Mouse (Mus musculus): ENCODE results near the gene Odf2l. TPM values are rescaled to one million over a fixed set of nuclear protein-coding genes. Genes with fewer than 3 reads are reported as not detected.

Gene Odf2l
- polyA plus RNA-seq (2015; fragmentation: Nextera tagmentation; extraction: Ambion mirVana) = 13.1 and 14.7 TPM in 2 replicates

DNA sequence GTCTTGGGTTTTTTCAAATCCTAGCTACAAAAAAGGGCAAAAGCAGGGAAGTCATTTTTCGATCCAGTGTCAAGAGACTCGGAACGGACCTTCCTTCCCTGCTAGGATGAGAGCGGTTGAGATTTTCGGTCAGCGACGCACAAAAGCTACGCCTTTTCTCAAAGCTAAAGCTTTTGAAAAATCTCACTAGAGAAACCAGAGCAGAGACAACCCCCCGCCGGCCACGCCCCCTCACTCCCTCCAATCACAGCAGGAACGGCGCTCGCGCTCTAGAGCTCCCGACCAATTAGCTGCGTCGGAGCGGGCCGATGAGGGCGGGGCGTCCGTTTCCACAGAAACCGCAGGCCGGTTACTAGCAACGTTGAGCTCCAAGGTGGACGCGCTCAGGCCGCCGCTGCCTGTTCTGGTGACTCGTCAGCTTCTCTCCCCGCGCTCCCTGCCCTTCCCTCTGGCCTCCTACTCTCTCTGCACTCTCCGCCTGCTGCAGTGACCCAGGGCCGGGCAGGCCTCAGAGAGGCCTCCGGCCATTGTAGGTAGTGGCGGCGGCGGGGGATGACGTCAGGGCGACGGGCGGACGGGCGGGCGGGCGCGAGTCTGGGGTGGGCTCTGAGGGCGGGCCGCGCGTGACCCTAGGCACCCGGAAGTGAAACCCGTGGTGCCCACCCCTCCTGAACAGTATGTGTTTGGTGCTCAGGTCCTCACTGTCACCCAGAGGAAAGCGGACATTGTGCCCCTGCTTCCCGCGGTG lies at the start of gene Odf2l:
Gene Odf2l (plus strand): TSS at position 335 of the 748 bp plus-strand sequence.
- peak within 1 kb of the TSS; percentile 90 for H3K4me3 ChIP-seq (ENCODE audit: low read length)
- WGBS = 1% methylated on average over 57 of the region's 57 CpGs
- H3K27me3 ChIP-seq (replicated peaks; ENCODE audit: control insufficient read depth, insufficient read depth, low read length) = no peaks in the 10 kb centered on the region
- peak within 1 kb of the TSS; percentile 99 for H3K27ac ChIP-seq (ENCODE audit: low read length)
- H3K4me1 ChIP-seq (ENCODE audit: control insufficient read depth, insufficient read depth, low read length) = no peaks in the 10 kb centered on the region
- H3K4me2 ChIP-seq (ENCODE audit: low read depth, low read length) = peak within 1 kb of the TSS; percentile 71
- H3K9ac ChIP-seq (ENCODE audit: low read depth, low read length) = peak within 1 kb of the TSS; percentile 90
- peak; percentile 99 for ATAC-seq
- H3K36me3 ChIP-seq (ENCODE audit: control insufficient read depth, insufficient read depth, low read length) = no peaks in the 10 kb centered on the region
- H3K9me3 ChIP-seq (ENCODE audit: control insufficient read depth, low read length) = no peaks in the 10 kb centered on the region

DNA sequence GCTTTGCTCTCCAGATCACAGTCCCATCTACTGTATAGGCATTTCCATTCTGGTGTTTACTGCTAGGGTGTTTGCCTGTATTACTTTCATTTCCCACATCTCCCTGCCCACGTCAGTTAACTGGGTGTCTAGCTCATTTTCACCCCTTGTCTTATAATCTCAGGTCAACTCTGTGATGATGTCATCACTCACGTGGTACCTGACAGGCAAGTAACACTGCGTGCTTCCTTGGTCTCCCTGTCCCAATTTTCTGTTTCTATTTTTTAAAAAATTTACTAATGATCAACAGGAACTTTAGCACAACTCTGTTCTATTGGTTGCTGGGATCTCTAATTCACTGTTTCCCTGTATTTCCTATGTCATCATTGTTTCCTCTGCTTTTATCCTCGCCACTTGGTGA lies 49.4 kb upstream of the Odf2l start:
- Histone ChIP-seq H3K4me2 (ENCODE audit: low read depth, low read length) (no peak overlapping the region), H3K9me3 (ENCODE audit: control insufficient read depth, low read length) (no peaks in the 10 kb centered on the region), H3K36me3 (ENCODE audit: control insufficient read depth, insufficient read depth, low read length) (no peaks in the 10 kb centered on the region), H3K27me3 (replicated peaks; ENCODE audit: control insufficient read depth, insufficient read depth, low read length) (no peaks in the 10 kb centered on the region), H3K27ac (ENCODE audit: low read length) (no peak overlapping the region), H3K4me3 (ENCODE audit: low read length) (no peak overlapping the region), H3K9ac (ENCODE audit: low read depth, low read length) (no peak overlapping the region), H3K4me1 (ENCODE audit: control insufficient read depth, insufficient read depth, low read length) (no peaks in the 10 kb centered on the region)
- ATAC-seq = no peak
- WGBS = 76% methylated on average over 4 of the region's 4 CpGs

GRCm38 (mm10) chr3:145072339-145072738 lies 46.0 kb upstream of the Odf2l start:
- Histone ChIP-seq H3K4me2 (ENCODE audit: low read depth, low read length) (no peak overlapping the region), H3K36me3 (ENCODE audit: control insufficient read depth, insufficient read depth, low read length) (no peaks in the 10 kb centered on the region), H3K9ac (ENCODE audit: low read depth, low read length) (no peak overlapping the region), H3K27me3 (replicated peaks; ENCODE audit: control insufficient read depth, insufficient read depth, low read length) (no peaks in the 10 kb centered on the region), H3K27ac (ENCODE audit: low read length) (no peak overlapping the region), H3K4me1 (ENCODE audit: control insufficient read depth, insufficient read depth, low read length) (no peaks in the 10 kb centered on the region), H3K4me3 (ENCODE audit: low read length) (no peak overlapping the region), H3K9me3 (ENCODE audit: control insufficient read depth, low read length) (no peaks in the 10 kb centered on the region)
- 0 out of 2 replicates have a peak, but pooled peaks have one; percentile 40 for ATAC-seq
- WGBS = 75% methylated on average over 3 of the region's 3 CpGs

DNA sequence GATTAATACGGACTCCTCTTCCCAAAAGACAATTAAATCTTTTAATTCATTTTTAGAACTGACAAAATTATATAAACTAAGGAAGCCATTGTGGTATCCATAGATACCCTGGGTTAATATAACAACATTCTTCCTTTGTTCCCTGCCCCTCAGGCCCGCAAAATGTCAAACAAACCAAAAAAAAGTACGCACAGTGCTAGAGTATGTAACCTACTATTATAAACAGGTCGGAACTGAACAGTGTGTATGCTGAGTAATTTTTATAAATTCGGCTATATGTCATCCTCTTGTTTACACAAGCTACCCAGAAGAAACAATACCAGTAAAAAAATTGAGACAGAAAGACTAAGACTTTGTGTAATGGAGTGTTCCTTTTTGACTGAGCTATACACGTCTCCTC lies 40.0 kb upstream of the Odf2l start:
- 0 out of 2 replicates have a peak, but pooled peaks cover 2% of the 10 kb centered on the region for H3K4me1 ChIP-seq (ENCODE audit: control insufficient read depth, insufficient read depth, low read length)
- H3K27ac ChIP-seq (ENCODE audit: low read length) = no peak overlapping the region
- H3K4me3 ChIP-seq (ENCODE audit: low read length) = no peak overlapping the region
- no peaks in the 10 kb centered on the region for H3K36me3 ChIP-seq (ENCODE audit: control insufficient read depth, insufficient read depth, low read length)
- no peak for ATAC-seq
- H3K4me2 ChIP-seq (ENCODE audit: low read depth, low read length) = no peak overlapping the region
- 51% methylated on average over 6 of the region's 6 CpGs for WGBS
- no peak overlapping the region for H3K9ac ChIP-seq (ENCODE audit: low read depth, low read length)
- H3K9me3 ChIP-seq (ENCODE audit: control insufficient read depth, low read length) = no peaks in the 10 kb centered on the region
- no peaks in the 10 kb centered on the region for H3K27me3 ChIP-seq (replicated peaks; ENCODE audit: control insufficient read depth, insufficient read depth, low read length)

DNA sequence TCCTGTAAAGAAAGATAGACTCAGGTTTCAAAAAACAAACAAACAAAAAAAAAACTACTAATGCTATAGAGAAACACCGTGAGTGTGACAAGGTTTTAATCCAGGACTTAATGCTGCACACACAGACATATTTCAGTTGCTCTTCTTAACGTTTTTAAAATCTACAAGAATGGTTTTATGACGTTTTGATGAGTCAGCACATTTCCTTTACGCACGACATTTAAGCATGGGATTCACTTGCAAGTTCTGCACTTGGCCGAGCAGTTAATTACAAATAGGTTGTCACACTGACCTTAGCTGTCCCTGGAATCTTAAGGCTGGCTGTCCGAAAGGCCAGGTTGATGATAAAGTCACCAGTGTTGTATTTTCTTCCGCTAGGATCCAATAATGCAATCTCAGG lies 37.5 kb upstream of the Odf2l start:
- no peak overlapping the region for H3K27ac ChIP-seq (ENCODE audit: low read length)
- H3K27me3 ChIP-seq (replicated peaks; ENCODE audit: control insufficient read depth, insufficient read depth, low read length) = no peaks in the 10 kb centered on the region
- 75% methylated on average over 8 of the region's 8 CpGs for WGBS
- no peak overlapping the region for H3K4me2 ChIP-seq (ENCODE audit: low read depth, low read length)
- no peaks in the 10 kb centered on the region; the same call in 1 of the 2 replicates for H3K36me3 ChIP-seq (ENCODE audit: control insufficient read depth, insufficient read depth, low read length)
- no peak overlapping the region for H3K4me3 ChIP-seq (ENCODE audit: low read length)
- 0 out of 2 replicates have a peak, but pooled peaks cover 4% of the 10 kb centered on the region for H3K4me1 ChIP-seq (ENCODE audit: control insufficient read depth, insufficient read depth, low read length)
- ATAC-seq = no peak
- H3K9ac ChIP-seq (ENCODE audit: low read depth, low read length) = no peak overlapping the region
- H3K9me3 ChIP-seq (ENCODE audit: control insufficient read depth, low read length) = no peaks in the 10 kb centered on the region

DNA sequence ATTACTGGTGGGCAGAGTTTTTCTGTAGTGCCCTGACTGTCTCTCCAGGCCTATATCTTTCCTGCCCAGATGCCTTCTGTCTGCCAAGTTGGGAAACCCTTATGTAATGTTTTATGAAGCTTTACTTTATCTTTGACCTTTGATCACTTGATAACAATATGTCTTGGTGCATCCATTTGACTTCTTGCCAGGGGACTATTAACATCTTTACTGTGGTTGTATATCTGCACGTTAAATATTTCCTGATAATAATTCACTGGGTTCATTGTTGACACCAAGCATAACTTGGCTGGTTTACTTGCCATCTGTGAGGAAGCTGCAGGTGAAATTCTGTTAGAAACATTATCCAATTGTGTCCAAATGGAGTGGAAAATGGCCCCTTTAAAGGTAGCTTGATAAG lies 35.3 kb upstream of the Odf2l start:
- Histone ChIP-seq H3K4me3 (ENCODE audit: low read length) (no peak overlapping the region), H3K9ac (ENCODE audit: low read depth, low read length) (no peak overlapping the region)
- 44% methylated on average over 1 of the region's 1 CpGs for WGBS

DNA sequence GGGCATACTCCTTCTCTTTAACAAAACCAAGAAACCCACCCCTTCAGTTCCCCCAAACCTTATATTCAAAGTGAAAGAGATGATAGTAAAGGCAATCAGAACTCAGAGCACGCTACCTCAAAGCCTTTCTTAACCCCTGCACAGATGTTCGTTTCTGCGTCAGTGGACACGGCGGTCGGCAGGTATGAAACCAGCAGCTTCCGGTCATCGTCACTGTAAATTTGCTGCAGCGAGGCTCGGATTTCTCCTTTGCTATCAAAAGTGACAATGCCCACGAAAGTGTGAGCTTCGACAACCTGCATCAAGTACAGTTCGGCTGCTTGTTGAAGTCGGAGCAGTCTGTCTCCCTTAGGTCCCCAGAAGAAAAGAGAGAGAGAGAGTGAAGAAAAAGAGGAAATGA lies 32.2 kb upstream of the Odf2l start:
- no peaks in the 10 kb centered on the region for H3K9me3 ChIP-seq (ENCODE audit: control insufficient read depth, low read length)
- no peak overlapping the region for H3K27ac ChIP-seq (ENCODE audit: low read length)
- no peak overlapping the region for H3K9ac ChIP-seq (ENCODE audit: low read depth, low read length)
- ATAC-seq = no peak
- H3K4me2 ChIP-seq (ENCODE audit: low read depth, low read length) = no peak overlapping the region
- no peak overlapping the region for H3K4me3 ChIP-seq (ENCODE audit: low read length)
- no peaks in the 10 kb centered on the region; the same call in 1 of the 2 replicates for H3K36me3 ChIP-seq (ENCODE audit: control insufficient read depth, insufficient read depth, low read length)
- 95% methylated on average over 14 of the region's 14 CpGs for WGBS
- 0 out of 2 replicates have a peak, but pooled peaks cover 4% of the 10 kb centered on the region for H3K4me1 ChIP-seq (ENCODE audit: control insufficient read depth, insufficient read depth, low read length)
- no peaks in the 10 kb centered on the region for H3K27me3 ChIP-seq (replicated peaks; ENCODE audit: control insufficient read depth, insufficient read depth, low read length)

More for the DNA sequence above, 35.3 kb upstream of the Odf2l start:
- Histone ChIP-seq H3K36me3 (ENCODE audit: control insufficient read depth, insufficient read depth, low read length) (no peaks in the 10 kb centered on the region; the same call in 1 of the 2 replicates), H3K4me2 (ENCODE audit: low read depth, low read length) (no peak overlapping the region), H3K4me1 (ENCODE audit: control insufficient read depth, insufficient read depth, low read length) (0 out of 2 replicates have a peak, but pooled peaks cover 4% of the 10 kb centered on the region), H3K27ac (ENCODE audit: low read length) (0 out of 2 replicates have a peak overlapping the region, but pooled peaks have one; percentile 48), H3K9me3 (ENCODE audit: control insufficient read depth, low read length) (no peaks in the 10 kb centered on the region), H3K27me3 (replicated peaks; ENCODE audit: control insufficient read depth, insufficient read depth, low read length) (no peaks in the 10 kb centered on the region)
- peak; percentile 93 for ATAC-seq

DNA sequence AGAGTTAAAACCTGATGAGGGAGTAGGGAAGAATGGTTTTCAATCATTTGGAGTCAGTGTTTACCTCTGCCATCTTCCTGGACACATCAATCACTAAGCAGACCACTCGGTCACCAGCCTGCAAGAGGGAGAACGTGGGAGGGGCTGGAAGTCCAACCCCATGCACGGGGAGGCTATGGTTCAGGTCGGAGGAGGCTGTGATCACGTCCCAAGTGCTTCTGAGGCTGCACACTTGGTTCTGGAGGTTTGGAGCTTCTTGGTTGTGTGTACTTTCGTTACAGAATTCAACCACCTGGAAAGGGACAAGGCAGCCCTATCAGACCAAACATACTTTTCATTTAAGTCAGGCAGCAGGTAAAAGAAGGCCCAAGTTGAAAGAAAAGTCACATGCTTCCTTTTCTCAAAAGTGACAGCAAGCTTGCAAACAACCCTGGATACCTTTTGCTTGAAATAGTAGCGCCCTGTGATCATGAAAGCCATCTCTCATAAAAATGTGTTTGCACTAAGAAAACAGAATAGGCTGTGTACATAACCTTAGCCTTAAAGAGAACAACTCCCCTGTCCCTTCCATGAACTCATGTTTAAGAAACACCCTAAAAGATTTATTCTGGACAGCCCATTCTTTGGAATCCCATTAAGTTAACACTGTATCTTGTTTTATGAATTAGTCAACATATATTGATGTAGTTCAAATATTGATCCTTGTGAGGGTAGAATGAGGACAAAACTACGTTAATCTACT lies 30.4 kb upstream of the Odf2l start:
- 0 out of 2 replicates have a peak, but pooled peaks cover 4% of the 10 kb centered on the region for H3K4me1 ChIP-seq (ENCODE audit: control insufficient read depth, insufficient read depth, low read length)
- H3K4me2 ChIP-seq (ENCODE audit: low read depth, low read length) = no peak overlapping the region
- H3K4me3 ChIP-seq (ENCODE audit: low read length) = no peak overlapping the region
- H3K9me3 ChIP-seq (ENCODE audit: control insufficient read depth, low read length) = no peaks in the 10 kb centered on the region
- no peak overlapping the region for H3K9ac ChIP-seq (ENCODE audit: low read depth, low read length)
- ATAC-seq = no peak
- H3K27me3 ChIP-seq (replicated peaks; ENCODE audit: control insufficient read depth, insufficient read depth, low read length) = no peaks in the 10 kb centered on the region
- no peak overlapping the region for H3K27ac ChIP-seq (ENCODE audit: low read length)
- 47% methylated on average over 8 of the region's 8 CpGs for WGBS
- no peaks in the 10 kb centered on the region; the same call in 1 of the 2 replicates for H3K36me3 ChIP-seq (ENCODE audit: control insufficient read depth, insufficient read depth, low read length)

- Histone ChIP-seq H3K4me2 (ENCODE audit: low read depth, low read length) (no peak within 1 kb of the TSS), H3K4me1 (ENCODE audit: control insufficient read depth, insufficient read depth, low read length) (no peaks in the 10 kb centered on the region), H3K27ac (ENCODE audit: low read length) (no peak within 1 kb of the TSS), H3K9me3 (ENCODE audit: control insufficient read depth, low read length) (no peaks in the 10 kb centered on the region), H3K9ac (ENCODE audit: low read depth, low read length) (no peak within 1 kb of the TSS), H3K27me3 (replicated peaks; ENCODE audit: control insufficient read depth, insufficient read depth, low read length) (no peaks in the 10 kb centered on the region), H3K36me3 (ENCODE audit: control insufficient read depth, insufficient read depth, low read length) (no peaks in the 10 kb centered on the region), H3K4me3 (ENCODE audit: low read length) (no peak within 1 kb of the TSS)
- 61% methylated on average over 6 of the region's 6 CpGs for WGBS
- no peak for ATAC-seq
Measured at GRCm38 (mm10) chr3:145099291-145099690, 19.1 kb upstream of the Odf2l start, which contains the start of gene Clca2. Gene Clca2 (minus strand): TSS chr3:145099443.

Data from intestine, embryonic 16.5 days (tissue).